Mouse (Mus musculus): ENCODE measurements around the gene Olfr986.
"Not testable (repeated sequence)": the region's sequence is repeated elsewhere in the genome, so short reads cannot be mapped to it uniquely, and the experiment has no call there.

The Olfr986 gene

GRCm38 (mm10) chr9:40180620-40181019 is at the start of gene Olfr986:
Gene Olfr986, plus strand, starts transcription at chr9:40180920.
- no peak for DNase-seq (ENCODE audit: low spot score)

GRCm38 (mm10) chr9:40136987-40137688 is 43.6 kb upstream of the Olfr986 start:
- no peak for DNase-seq (ENCODE audit: low spot score)

GRCm38 (mm10) chr9:40139484-40139883 is 41.2 kb upstream of the Olfr986 start:
- no peak for DNase-seq (ENCODE audit: low spot score)

GRCm38 (mm10) chr9:40141544-40141943 is 39.2 kb upstream of the Olfr986 start:
- no peak for DNase-seq (ENCODE audit: low spot score)

- DNase-seq (ENCODE audit: low spot score), result no peak
Observed at GRCm38 (mm10) chr9:40155118-40155644, 25.5 kb upstream of the Olfr986 start.

GRCm38 (mm10) chr9:40166446-40166845 is 14.3 kb upstream of the Olfr986 start:
- DNase-seq (ENCODE audit: low spot score), result no peak

- DNase-seq (ENCODE audit: low spot score), result no peak
Observed at GRCm38 (mm10) chr9:40177017-40177416, 3.7 kb upstream of the Olfr986 start.

- DNase-seq (ENCODE audit: low spot score), result not testable (repeated sequence)
Observed at GRCm38 (mm10) chr9:40185166-40185565, 4.4 kb downstream of the Olfr986 start.

GRCm38 (mm10) chr9:40191086-40191876 is 10.6 kb downstream of the Olfr986 start:
- no peak for DNase-seq (ENCODE audit: low spot score)

GRCm38 (mm10) chr9:40192098-40193038 is 11.6 kb downstream of the Olfr986 start, which contains the start of gene Zfp202:
Gene Zfp202, plus strand, starts transcription at chr9:40192316.
- DNase-seq (ENCODE audit: low spot score), result peak; percentile 68

DNA sequence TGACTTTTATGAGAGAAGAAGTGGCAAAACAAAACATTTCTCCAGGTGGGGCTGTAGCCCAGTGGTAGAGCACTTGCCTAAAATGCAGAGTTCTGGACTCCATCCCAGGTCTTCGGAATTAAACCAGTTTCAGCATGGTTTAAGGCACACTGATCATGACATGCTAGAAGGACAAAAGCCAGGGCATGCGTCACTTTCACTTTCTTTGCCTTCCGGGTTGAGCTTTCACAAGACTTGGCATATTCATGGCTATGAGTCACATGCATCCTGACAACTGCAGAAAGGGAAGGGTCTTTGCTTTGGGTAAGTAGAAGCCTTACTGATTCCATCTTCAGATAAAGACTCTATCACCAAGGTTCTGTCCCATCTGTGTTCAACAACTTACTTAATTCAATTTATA is 15.3 kb downstream of the Olfr986 start:
- DNase-seq (ENCODE audit: low spot score), result no peak

DNA sequence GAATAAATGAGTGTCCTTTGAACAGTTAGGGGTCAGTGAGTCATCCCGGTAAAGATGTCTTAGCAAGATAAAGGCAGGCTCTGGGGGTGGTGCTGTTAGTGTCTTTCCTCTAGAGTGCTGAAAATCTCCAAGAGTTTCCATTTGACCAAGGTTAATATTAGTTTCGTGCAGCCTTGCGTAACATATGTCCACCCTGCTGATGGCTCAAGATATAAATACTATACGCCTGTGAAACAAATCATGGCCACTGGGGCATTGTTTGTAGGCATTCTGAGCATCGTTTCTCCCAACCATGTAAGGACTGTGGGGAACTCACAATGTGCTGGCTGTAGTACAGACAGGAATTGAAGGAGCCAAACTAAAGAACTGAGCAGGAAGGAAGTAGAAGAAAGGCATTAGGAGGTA is 25.8 kb downstream of the Olfr986 start:
- no peak for DNase-seq (ENCODE audit: low spot score)

GRCm38 (mm10) chr9:40210744-40211143 is 30.0 kb downstream of the Olfr986 start:
- no peak for DNase-seq (ENCODE audit: low spot score)

DNA sequence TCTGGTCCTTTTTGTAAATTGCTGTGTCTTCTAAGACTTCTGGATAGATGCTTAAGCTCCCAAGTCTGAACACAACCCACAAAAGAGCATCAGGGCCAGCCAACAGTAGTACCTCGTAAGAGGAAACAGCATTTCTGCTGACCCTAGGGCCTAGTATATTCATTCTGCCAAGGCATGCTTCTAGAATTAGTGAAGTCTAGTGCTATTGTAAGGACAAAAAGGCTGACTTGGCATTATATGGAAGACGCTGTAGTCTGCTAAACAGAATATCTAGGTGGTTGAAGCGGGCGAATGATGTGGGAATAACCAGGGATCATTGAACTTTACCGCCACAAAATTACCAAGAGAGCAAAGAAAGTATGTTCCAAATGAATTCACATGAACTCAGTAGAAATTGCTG is 33.3 kb downstream of the Olfr986 start:
- no peak for DNase-seq (ENCODE audit: low spot score)

DNA sequence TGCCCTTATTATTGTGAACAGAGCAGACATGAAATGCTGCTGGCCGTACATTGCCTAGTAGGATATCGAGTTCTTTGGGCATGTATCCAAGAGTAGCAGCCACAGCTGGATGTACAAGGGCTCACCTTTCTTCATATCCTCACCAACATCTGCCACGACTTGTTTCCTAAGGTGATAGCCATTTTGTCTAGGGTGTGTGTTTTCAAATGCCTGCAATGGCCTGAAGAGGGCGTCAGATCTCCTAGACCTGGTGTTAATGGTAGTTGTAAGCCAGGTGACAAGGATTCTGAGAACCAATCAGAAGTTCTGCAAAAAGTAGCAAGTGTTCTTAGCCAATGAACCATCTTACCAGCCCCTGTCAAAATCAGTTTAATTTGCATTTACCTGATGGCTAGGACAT is 35.9 kb downstream of the Olfr986 start:
- no peak for DNase-seq (ENCODE audit: low spot score)

DNA sequence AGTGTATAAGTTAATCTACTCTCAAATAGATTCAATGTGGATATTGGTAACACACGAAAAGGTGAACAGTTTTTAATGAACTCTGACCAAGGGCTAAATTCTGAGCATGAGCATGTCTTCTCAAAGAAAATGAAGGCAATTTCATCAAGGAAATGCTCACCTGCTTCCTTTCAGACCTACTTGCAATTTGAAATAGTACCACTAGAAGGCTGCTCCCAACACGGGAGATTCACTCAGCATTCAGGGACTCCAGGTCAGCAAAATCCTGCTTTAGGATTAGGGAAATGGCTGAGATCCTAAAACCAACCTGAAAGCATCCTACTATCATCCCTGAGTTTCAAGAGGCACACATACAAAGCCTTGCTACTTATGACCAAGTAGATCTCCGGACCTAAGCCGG is 43.6 kb downstream of the Olfr986 start:
- no peak for DNase-seq (ENCODE audit: low spot score)

GRCm38 (mm10) chr9:40227874-40228789 is 47.4 kb downstream of the Olfr986 start:
- DNase-seq (ENCODE audit: low spot score), result no peak

DNA sequence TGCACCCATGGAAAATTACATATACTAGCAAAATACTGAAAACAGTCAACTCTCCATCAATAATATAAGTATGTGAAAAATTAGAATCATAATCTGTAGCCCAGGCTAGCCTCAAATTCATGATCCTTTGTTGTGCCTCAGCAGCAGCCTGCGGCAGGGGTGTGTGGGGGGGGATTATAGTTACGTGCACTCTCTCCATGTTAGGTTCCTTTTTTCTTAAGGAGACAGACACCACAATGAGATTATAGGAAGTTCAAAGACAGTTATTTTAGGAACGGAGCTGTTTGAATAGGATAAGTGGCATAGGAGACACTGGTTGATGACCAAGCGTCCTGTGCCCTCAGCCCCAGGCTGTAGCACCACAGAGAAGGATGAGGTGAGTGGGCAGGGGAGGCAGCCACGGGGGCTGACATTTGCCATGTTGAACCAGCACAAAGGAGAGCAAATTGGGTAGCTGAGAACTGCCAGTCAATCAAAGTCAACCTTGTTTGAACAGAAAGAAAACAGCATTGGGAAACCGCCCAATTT is 48.1 kb downstream of the Olfr986 start:
- no peak for DNase-seq (ENCODE audit: low spot score)

- DNase-seq (ENCODE audit: low spot score), result no peak
Observed at GRCm38 (mm10) chr9:40229479-40229878, 48.8 kb downstream of the Olfr986 start.

GRCm38 (mm10) chr9:40231019-40231418 is 50.3 kb downstream of the Olfr986 start:
- no peak for DNase-seq (ENCODE audit: low spot score)
